Mouse (Mus musculus) hindbrain, embryonic 16.5 days (tissue): ENCODE measurements around the gene Icmt. TPM values are rescaled to one million over a fixed set of nuclear protein-coding genes. Genes with fewer than 3 reads are reported as not detected.

Source experiments
- ATAC-seq: fragments of 200-750 bp; cut with Nextera tagmentation; 2 replicates; pipeline ENCODE4 v1.8.0; 2017; ENCODE audit warnings: moderate TSS enrichment, moderate library complexity
- H3K27ac ChIP-seq: fragments of 300-500 bp; sonication (generic); 2 replicates; pipeline ENCODE4 v1.5.1; 2014; ENCODE audit warnings: low read depth, mild to moderate bottlenecking, control low read depth, low read length, moderate library complexity
- H3K27me3 ChIP-seq: fragments of 300-500 bp; sonication (generic); replicated peaks from 2 replicates; pipeline ENCODE4 v1.6.1; 2014; ENCODE audit warnings: low read length; ENCODE audit not compliant: control insufficient read depth, insufficient read depth
- H3K36me3 ChIP-seq: fragments of 300-500 bp; sonication (generic); 2 replicates; pipeline ENCODE4 v1.6.1; 2014; ENCODE audit warnings: mild to moderate bottlenecking, low read length, moderate library complexity, mixed read lengths; ENCODE audit not compliant: control insufficient read depth, insufficient read depth
- H3K4me1 ChIP-seq: fragments of 300-500 bp; sonication (generic); 2 replicates; pipeline ENCODE4 v1.6.1; 2014; ENCODE audit warnings: low read depth, low read length; ENCODE audit not compliant: control insufficient read depth, insufficient read depth
- H3K4me2 ChIP-seq: fragments of 300-500 bp; sonication (generic); 2 replicates; pipeline ENCODE4 v1.6.1; 2014; ENCODE audit warnings: mild to moderate bottlenecking, low read length, control low read depth, moderate library complexity
- H3K4me3 ChIP-seq: fragments of 300-500 bp; sonication (generic); 2 replicates; pipeline ENCODE4 v1.5.1; 2014; ENCODE audit warnings: mild to moderate bottlenecking, low read length, control low read depth, moderate library complexity
- H3K9ac ChIP-seq: fragments of 300-500 bp; sonication (generic); 2 replicates; pipeline ENCODE4 v1.6.1; 2014; ENCODE audit warnings: low read depth, mild to moderate bottlenecking, control low read depth, low read length, moderate library complexity
- H3K9me3 ChIP-seq: fragments of 300-500 bp; sonication (generic); 2 replicates; pipeline ENCODE4 v1.6.1; 2014; ENCODE audit warnings: mild to moderate bottlenecking, low read length, moderate library complexity; ENCODE audit not compliant: control insufficient read depth
- WGBS: fragments of 180-500 bp; shearing (Covaris S2); extraction: QIAGEN DNeasy Blood & Tissue Kit; methylation state at CpG from one replicate; pipeline ENCODE4 v1.1.7; 2014; 5-methylcytosine and 5-hydroxymethylcytosine counted together
- polyA plus RNA-seq: library from polyadenylated mRNA; unstranded; fragments of >200 nt; fragmentation: Nextera tagmentation; extraction: Ambion mirVana; gene quantifications from 2 replicates; pipeline ENCODE4 v1.2.1, GENCODE M21; 2015

Icmt gene
- polyA plus RNA-seq, 1 experiment from 2014 or later = 17.2 TPM

- Histone ChIP-seq H3K36me3 (no peaks in the 10 kb centered on the region), H3K4me3 (no peak within 1 kb of the TSS; the same call in 1 of the 2 replicates), H3K9me3 (no peaks in the 10 kb centered on the region), H3K4me1 (peaks cover 5% of the 10 kb centered on the region; the same call in 1 of the 2 replicates), H3K27ac (no peak within 1 kb of the TSS), H3K9ac (peak within 1 kb of the TSS; percentile 4; the same call in 1 of the 2 replicates), H3K4me2 (peak within 1 kb of the TSS; percentile 38), H3K27me3 (peaks cover 42% of the 10 kb centered on the region)
- no peak for ATAC-seq
- 3% methylated on average over 26 of the region's 26 CpGs for WGBS
Observed at GRCm38 (mm10) chr4:152318517-152319234, 21.6 kb downstream of the Icmt start, which contains the start of gene Rnf207. Rnf207 (minus strand) TSS chr4:152318993.

- Histone ChIP-seq H3K27me3 (peaks cover 19% of the 10 kb centered on the region), H3K36me3 (no peaks in the 10 kb centered on the region), H3K4me2 (no peak overlapping the region), H3K4me1 (peaks cover 2% of the 10 kb centered on the region), H3K27ac (no peak overlapping the region), H3K9me3 (no peaks in the 10 kb centered on the region), H3K4me3 (no peak overlapping the region), H3K9ac (no peak overlapping the region)
- no peak for ATAC-seq
- WGBS = 60% methylated on average over 5 of the region's 5 CpGs
Observed at GRCm38 (mm10) chr4:152321464-152321863, 24.4 kb downstream of the Icmt start.

GRCm38 (mm10) chr4:152324641-152325562 is 27.9 kb downstream of the Icmt start:
- peak overlapping the region; percentile 93 for H3K4me3 ChIP-seq
- 58% methylated on average over 16 of the region's 16 CpGs for WGBS
- peak overlapping the region; percentile 49 for H3K4me2 ChIP-seq
- no peaks in the 10 kb centered on the region for H3K9me3 ChIP-seq
- no peak overlapping the region for H3K27ac ChIP-seq
- peaks cover 15% of the 10 kb centered on the region for H3K4me1 ChIP-seq
- 0 out of 2 replicates have a peak overlapping the region, but pooled peaks have one; percentile 29 for H3K9ac ChIP-seq
- H3K36me3 ChIP-seq = peaks cover 9% of the 10 kb centered on the region
- 0 out of 2 replicates have a peak, but pooled peaks cover 2% of the 10 kb centered on the region for H3K27me3 ChIP-seq
- peak; percentile 31 for ATAC-seq

- ATAC-seq = peak; percentile 97
- peaks cover 10% of the 10 kb centered on the region for H3K36me3 ChIP-seq
- peak within 1 kb of the TSS; percentile 93 for H3K4me3 ChIP-seq
- H3K9ac ChIP-seq = peak within 1 kb of the TSS; percentile 95
- H3K27ac ChIP-seq = peak within 1 kb of the TSS; percentile 83
- H3K4me1 ChIP-seq = peaks cover 15% of the 10 kb centered on the region
- H3K27me3 ChIP-seq = 0 out of 2 replicates have a peak, but pooled peaks cover 2% of the 10 kb centered on the region
- WGBS = under 1% methylated on average over 62 of the region's 70 CpGs
- H3K4me2 ChIP-seq = peak within 1 kb of the TSS; percentile 86
- no peaks in the 10 kb centered on the region for H3K9me3 ChIP-seq
Observed at GRCm38 (mm10) chr4:152325574-152326411, 28.8 kb downstream of the Icmt start, which contains the start of gene Rpl22. Rpl22 (plus strand) TSS chr4:152325742.

- Histone ChIP-seq H3K36me3 (peaks cover 13% of the 10 kb centered on the region), H3K4me1 (peaks cover 15% of the 10 kb centered on the region), H3K27me3 (0 out of 2 replicates have a peak, but pooled peaks cover 2% of the 10 kb centered on the region), H3K4me3 (peak overlapping the region; percentile 93), H3K4me2 (peak overlapping the region; percentile 86), H3K27ac (no peak overlapping the region), H3K9me3 (no peaks in the 10 kb centered on the region), H3K9ac (peak overlapping the region; percentile 95)
- 4% methylated on average over 11 of the region's 11 CpGs for WGBS
- ATAC-seq = no peak
Observed at GRCm38 (mm10) chr4:152326543-152326942, 29.5 kb downstream of the Icmt start.

GRCm38 (mm10) chr4:152328691-152329090 is 31.7 kb downstream of the Icmt start:
- ATAC-seq = no peak
- H3K27ac ChIP-seq = no peak overlapping the region
- peaks cover 15% of the 10 kb centered on the region for H3K4me1 ChIP-seq
- H3K27me3 ChIP-seq = no peaks in the 10 kb centered on the region
- 80% methylated on average over 6 of the region's 6 CpGs for WGBS
- no peak overlapping the region for H3K4me2 ChIP-seq
- no peak overlapping the region for H3K9ac ChIP-seq
- H3K36me3 ChIP-seq = peaks cover 25% of the 10 kb centered on the region
- no peaks in the 10 kb centered on the region for H3K9me3 ChIP-seq
- H3K4me3 ChIP-seq = no peak overlapping the region

GRCm38 (mm10) chr4:152332952-152333351 is 35.9 kb downstream of the Icmt start:
- H3K4me2 ChIP-seq = no peak overlapping the region
- WGBS = 33% methylated on average over 2 of the region's 2 CpGs
- H3K27me3 ChIP-seq = no peaks in the 10 kb centered on the region
- peak; percentile 71 for ATAC-seq
- no peak overlapping the region for H3K27ac ChIP-seq
- peaks cover 35% of the 10 kb centered on the region for H3K36me3 ChIP-seq
- H3K4me3 ChIP-seq = no peak overlapping the region
- H3K9me3 ChIP-seq = no peaks in the 10 kb centered on the region
- H3K4me1 ChIP-seq = no peaks in the 10 kb centered on the region; the same call in 1 of the 2 replicates
- H3K9ac ChIP-seq = no peak overlapping the region

GRCm38 (mm10) chr4:152333587-152333986 is 36.6 kb downstream of the Icmt start:
- H3K4me2 ChIP-seq = no peak overlapping the region
- no peak overlapping the region for H3K9ac ChIP-seq
- peaks cover 35% of the 10 kb centered on the region for H3K36me3 ChIP-seq
- ATAC-seq = no peak
- H3K27me3 ChIP-seq = no peaks in the 10 kb centered on the region
- no peak overlapping the region for H3K27ac ChIP-seq
- 90% methylated on average over 12 of the region's 12 CpGs for WGBS
- H3K9me3 ChIP-seq = no peaks in the 10 kb centered on the region
- H3K4me3 ChIP-seq = no peak overlapping the region
- peaks cover 2% of the 10 kb centered on the region; the same call in 1 of the 2 replicates for H3K4me1 ChIP-seq
